Mouse (Mus musculus): ENCODE results near the gene Zfp536. TPM values are rescaled to one million over a fixed set of nuclear protein-coding genes. Genes with fewer than 3 reads are reported as not detected.

The Zfp536 gene
- polyA plus RNA-seq, 1 experiment from 2014 or later: 3.9 TPM

- H3K4me1 ChIP-seq (ENCODE audit: control insufficient read depth in 2 of 2, insufficient read depth in 2 of 2, low read length in 2 of 2): peaks cover 9 to 12% of the 10 kb centered on the region in 2 experiments
- peak overlapping the region; percentile 65 to 68 for H3K4me3 ChIP-seq (ENCODE audit: control insufficient read depth in 1 of 2, insufficient read depth in 1 of 2, low read depth in 1 of 2, low read length in 2 of 2)
- H3K27ac ChIP-seq (replicated peaks in 1 of 2; ENCODE audit: control insufficient read depth in 1 of 2, insufficient read depth in 1 of 2, low read depth in 2 of 2, low read length in 2 of 2): peak overlapping the region in 1 of 2 experiments; percentile 53; a peak in 1 of 4 replicates
- ATAC-seq (ENCODE audit: insufficient number of reproducible peaks, insufficient read depth, low FRiP score, low read depth): no peak; the same call in 1 of the 2 replicates
- H3K27me3 ChIP-seq (ENCODE audit: control insufficient read depth, insufficient read depth, low read length): peaks cover 76% of the 10 kb centered on the region
- H3K9me3 ChIP-seq (ENCODE audit: control insufficient read depth, low read length): no peaks in the 10 kb centered on the region
- H3K9ac ChIP-seq (ENCODE audit: low read length): peak overlapping the region; percentile 77
- no peaks in the 10 kb centered on the region for H3K36me3 ChIP-seq (ENCODE audit: control insufficient read depth, insufficient read depth, low read length)
- under 1% methylated on average over 66 of the region's 75 CpGs for WGBS
- peak overlapping the region; percentile 94 for H3K4me2 ChIP-seq (ENCODE audit: low read length)
Measured at GRCm38 (mm10) chr7:37771491-37772375, 1.7 kb downstream of the Zfp536 start.

GRCm38 (mm10) chr7:37770400-37771050, 2.9 kb downstream of the Zfp536 start:
- Histone ChIP-seq H3K4me1 (ENCODE audit: control insufficient read depth in 2 of 2, insufficient read depth in 2 of 2, low read length in 2 of 2) (peaks cover 9 to 12% of the 10 kb centered on the region in 2 experiments), H3K4me3 (ENCODE audit: control insufficient read depth in 1 of 2, insufficient read depth in 1 of 2, low read depth in 1 of 2, low read length in 2 of 2) (peak overlapping the region; percentile 65 to 70), H3K36me3 (ENCODE audit: control insufficient read depth, insufficient read depth, low read length) (no peaks in the 10 kb centered on the region), H3K9ac (ENCODE audit: low read length) (peak overlapping the region; percentile 77), H3K27me3 (ENCODE audit: control insufficient read depth, insufficient read depth, low read length) (peaks cover 74% of the 10 kb centered on the region), H3K9me3 (ENCODE audit: control insufficient read depth, low read length) (no peaks in the 10 kb centered on the region), H3K4me2 (ENCODE audit: low read length) (peak overlapping the region; percentile 94), H3K27ac (replicated peaks in 1 of 2; ENCODE audit: control insufficient read depth in 1 of 2, insufficient read depth in 1 of 2, low read depth in 2 of 2, low read length in 2 of 2) (peak overlapping the region in 1 of 2 experiments; percentile 53; a peak in 3 of 4 replicates)
- ATAC-seq (ENCODE audit: insufficient number of reproducible peaks, insufficient read depth, low FRiP score, low read depth): peak; percentile 65; the same call in 1 of the 2 replicates
- WGBS: under 1% methylated on average over 57 of the region's 57 CpGs

GRCm38 (mm10) chr7:37769526-37770399, 3.7 kb downstream of the Zfp536 start:
- under 1% methylated on average over 52 of the region's 53 CpGs for WGBS
- H3K4me2 ChIP-seq (ENCODE audit: low read length): peak overlapping the region; percentile 94
- H3K36me3 ChIP-seq (ENCODE audit: control insufficient read depth, insufficient read depth, low read length): no peaks in the 10 kb centered on the region
- peak overlapping the region; percentile 65 to 70 for H3K4me3 ChIP-seq (ENCODE audit: control insufficient read depth in 1 of 2, insufficient read depth in 1 of 2, low read depth in 1 of 2, low read length in 2 of 2)
- H3K27me3 ChIP-seq (ENCODE audit: control insufficient read depth, insufficient read depth, low read length): peaks cover 74% of the 10 kb centered on the region
- ATAC-seq (ENCODE audit: insufficient number of reproducible peaks, insufficient read depth, low FRiP score, low read depth): 0 out of 2 replicates have a peak, but pooled peaks have one; percentile 11
- H3K9ac ChIP-seq (ENCODE audit: low read length): peak overlapping the region; percentile 77
- peaks cover 9 to 12% of the 10 kb centered on the region in 2 experiments for H3K4me1 ChIP-seq (ENCODE audit: control insufficient read depth in 2 of 2, insufficient read depth in 2 of 2, low read length in 2 of 2)
- no peaks in the 10 kb centered on the region for H3K9me3 ChIP-seq (ENCODE audit: control insufficient read depth, low read length)
- peak overlapping the region in 1 of 2 experiments; percentile 53; a peak in 1 of 4 replicates for H3K27ac ChIP-seq (replicated peaks in 1 of 2; ENCODE audit: control insufficient read depth in 1 of 2, insufficient read depth in 1 of 2, low read depth in 2 of 2, low read length in 2 of 2)

GRCm38 (mm10) chr7:37769004-37769403, 4.4 kb downstream of the Zfp536 start:
- Histone ChIP-seq H3K4me3 (ENCODE audit: control insufficient read depth in 1 of 2, insufficient read depth in 1 of 2, low read depth in 1 of 2, low read length in 2 of 2) (peak overlapping the region; percentile 65 to 70), H3K4me2 (ENCODE audit: low read length) (peak overlapping the region; percentile 94), H3K4me1 (ENCODE audit: control insufficient read depth in 2 of 2, insufficient read depth in 2 of 2, low read length in 2 of 2) (peaks cover 9 to 12% of the 10 kb centered on the region in 2 experiments), H3K9me3 (ENCODE audit: control insufficient read depth, low read length) (no peaks in the 10 kb centered on the region), H3K36me3 (ENCODE audit: control insufficient read depth, insufficient read depth, low read length) (no peaks in the 10 kb centered on the region), H3K9ac (ENCODE audit: low read length) (peak overlapping the region; percentile 77), H3K27me3 (ENCODE audit: control insufficient read depth, insufficient read depth, low read length) (peaks cover 68% of the 10 kb centered on the region), H3K27ac (replicated peaks in 1 of 2; ENCODE audit: control insufficient read depth in 1 of 2, insufficient read depth in 1 of 2, low read depth in 2 of 2, low read length in 2 of 2) (no peak overlapping the region)
- under 1% methylated on average over 28 of the region's 28 CpGs for WGBS
- ATAC-seq (ENCODE audit: insufficient number of reproducible peaks, insufficient read depth, low FRiP score, low read depth): no peak

- ATAC-seq (ENCODE audit: insufficient number of reproducible peaks, insufficient read depth, low FRiP score, low read depth): no peak
- Histone ChIP-seq H3K4me3 (ENCODE audit: control insufficient read depth in 1 of 2, insufficient read depth in 1 of 2, low read depth in 1 of 2, low read length in 2 of 2) (peak overlapping the region; percentile 65 to 70), H3K27ac (replicated peaks in 1 of 2; ENCODE audit: control insufficient read depth in 1 of 2, insufficient read depth in 1 of 2, low read depth in 2 of 2, low read length in 2 of 2) (no peak overlapping the region), H3K9ac (ENCODE audit: low read length) (0 out of 2 replicates have a peak overlapping the region, but pooled peaks have one; percentile 77), H3K9me3 (ENCODE audit: control insufficient read depth, low read length) (no peaks in the 10 kb centered on the region), H3K27me3 (ENCODE audit: control insufficient read depth, insufficient read depth, low read length) (peaks cover 63% of the 10 kb centered on the region), H3K36me3 (ENCODE audit: control insufficient read depth, insufficient read depth, low read length) (no peaks in the 10 kb centered on the region), H3K4me1 (ENCODE audit: control insufficient read depth in 2 of 2, insufficient read depth in 2 of 2, low read length in 2 of 2) (peaks cover 8 to 12% of the 10 kb centered on the region in 2 experiments), H3K4me2 (ENCODE audit: low read length) (peak overlapping the region; percentile 94)
- 8% methylated on average over 10 of the region's 10 CpGs for WGBS
Measured at GRCm38 (mm10) chr7:37768310-37768940, 5.0 kb downstream of the Zfp536 start.

GRCm38 (mm10) chr7:37758886-37759285, 14.6 kb downstream of the Zfp536 start:
- Histone ChIP-seq H3K27ac (replicated peaks in 1 of 2; ENCODE audit: control insufficient read depth in 1 of 2, insufficient read depth in 1 of 2, low read depth in 2 of 2, low read length in 2 of 2) (no peak overlapping the region), H3K4me2 (ENCODE audit: low read length) (no peak overlapping the region), H3K4me3 (ENCODE audit: control insufficient read depth in 1 of 2, insufficient read depth in 1 of 2, low read depth in 1 of 2, low read length in 2 of 2) (no peak overlapping the region), H3K9me3 (ENCODE audit: control insufficient read depth, low read length) (no peaks in the 10 kb centered on the region), H3K27me3 (ENCODE audit: control insufficient read depth, insufficient read depth, low read length) (no peaks in the 10 kb centered on the region; the same call in 1 of the 2 replicates), H3K4me1 (ENCODE audit: control insufficient read depth in 2 of 2, insufficient read depth in 2 of 2, low read length in 2 of 2) (no peaks in the 10 kb centered on the region), H3K9ac (ENCODE audit: low read length) (no peak overlapping the region), H3K36me3 (ENCODE audit: control insufficient read depth, insufficient read depth, low read length) (no peaks in the 10 kb centered on the region)
- ATAC-seq (ENCODE audit: insufficient number of reproducible peaks, insufficient read depth, low FRiP score, low read depth): no peak
- 82% methylated on average over 5 of the region's 5 CpGs for WGBS
